In genomic region chr11:103324723-103325122, GRCm38 (mm10) we compare ENCODE assay signal across 14 mouse cellular contexts. TPM values are rescaled to one million over a fixed set of nuclear protein-coding genes. Genes with fewer than 3 reads are reported as not detected.
DNase-seq lines count a peak whose midpoint lies in the region; ATAC-seq and TF ChIP-seq lines count a peak whose summit lies in the region.
"Had no signal": no experiment of that assay in that cellular context is flagged by ENCODE, and none has a peak within 500 bp of the region (broad histone marks: within the 10 kb centered on the region; RNA-seq: fewer than 3 reads in every experiment).

No protein-coding gene starts in this region.

- H3K27ac ChIP-seq in forebrain, embryonic 14.5 days (ENCODE audit: low read depth, low read length), result no peak overlapping the region
- H3K27ac ChIP-seq in forebrain, embryonic 11.5 days (ENCODE audit: low read depth, low read length), result no peak overlapping the region
- no peak overlapping the region for H3K27ac ChIP-seq in kidney, embryonic 16.5 days (ENCODE audit: low read length)
- H3K27ac ChIP-seq in midbrain, postnatal 0 days (ENCODE audit: low read depth, low read length), result no peak overlapping the region
- no peak overlapping the region for H3K27ac ChIP-seq in midbrain, embryonic 11.5 days (ENCODE audit: low read depth, low read length)
- H3K27ac ChIP-seq: heart, embryonic 13.5 days; limb, embryonic 15.5 days; macrophage; midbrain, embryonic 12.5 days; stomach, postnatal 0 days had no signal

- no peaks in the 10 kb centered on the region for H3K9me3 ChIP-seq in forebrain, embryonic 14.5 days (replicated peaks; ENCODE audit: control insufficient read depth, low read length)
- no peaks in the 10 kb centered on the region for H3K9me3 ChIP-seq in forebrain, embryonic 11.5 days (ENCODE audit: control insufficient read depth, low read length)
- no peaks in the 10 kb centered on the region for H3K9me3 ChIP-seq in kidney, embryonic 16.5 days (ENCODE audit: low read length)
- H3K9me3 ChIP-seq in midbrain, postnatal 0 days (ENCODE audit: low read length), result no peaks in the 10 kb centered on the region
- H3K9me3 ChIP-seq in midbrain, embryonic 11.5 days (ENCODE audit: control insufficient read depth, low read length), result no peaks in the 10 kb centered on the region
- H3K9me3 ChIP-seq: heart, embryonic 13.5 days; limb, embryonic 15.5 days; midbrain, embryonic 12.5 days had no signal

- peak; percentile 21 for DNase-seq in forebrain, embryonic 14.5 days (ENCODE audit: low spot score)
- DNase-seq in forebrain, embryonic 11.5 days (ENCODE audit: low spot score), result no peak
- DNase-seq in kidney, adult 9 months, result no peak
- DNase-seq in midbrain, postnatal 0 days (ENCODE audit: low spot score), result peak; percentile 44
- DNase-seq in midbrain, embryonic 11.5 days (ENCODE audit: low spot score, missing footprints), result no peak
- no peak for DNase-seq in frontal cortex, adult 2 months (ENCODE audit: extremely low spot score in 1 of 2, low spot score in 1 of 2)

- no peak overlapping the region for H3K9ac ChIP-seq in forebrain, embryonic 14.5 days (ENCODE audit: low read length)
- no peak overlapping the region for H3K9ac ChIP-seq in forebrain, embryonic 11.5 days (ENCODE audit: low read length)
- H3K9ac ChIP-seq in kidney, embryonic 16.5 days (replicated peaks; ENCODE audit: low read length), result no peak overlapping the region
- no peak overlapping the region for H3K9ac ChIP-seq in midbrain, postnatal 0 days (replicated peaks; ENCODE audit: low read length, poor library complexity, severe bottlenecking)
- H3K9ac ChIP-seq in midbrain, embryonic 11.5 days (ENCODE audit: low read length), result no peak overlapping the region
- H3K9ac ChIP-seq: heart, embryonic 13.5 days; limb, embryonic 15.5 days; midbrain, embryonic 12.5 days had no signal

- TF ChIP-seq CTCF in midbrain, postnatal 0 days (IDR thresholded peaks at IDR 0.05), result no peak

- ATAC-seq in forebrain, embryonic 14.5 days, result peak; percentile 41; the same call in 1 of the 2 replicates
- no peak for ATAC-seq in forebrain, embryonic 11.5 days (replicated peaks; ENCODE audit: low FRiP score)
- no peak for ATAC-seq in kidney, embryonic 16.5 days (ENCODE audit: low FRiP score, low TSS enrichment)
- ATAC-seq in midbrain, postnatal 0 days (ENCODE audit: low FRiP score), result no peak
- ATAC-seq in midbrain, embryonic 11.5 days (ENCODE audit: low FRiP score), result no peak

- peak overlapping the region; percentile 1; the same call in 1 of the 2 replicates for H3K4me2 ChIP-seq in forebrain, embryonic 14.5 days (ENCODE audit: low read length)
- no peak overlapping the region for H3K4me2 ChIP-seq in forebrain, embryonic 11.5 days (ENCODE audit: low read depth, low read length, severe bottlenecking)
- H3K4me2 ChIP-seq in kidney, embryonic 16.5 days (replicated peaks; ENCODE audit: low read depth, low read length), result 0 out of 2 replicates have a peak overlapping the region, but pooled peaks have one; percentile 5
- no peak overlapping the region for H3K4me2 ChIP-seq in midbrain, postnatal 0 days (ENCODE audit: low read depth, low read length, poor library complexity, severe bottlenecking)
- no peak overlapping the region for H3K4me2 ChIP-seq in midbrain, embryonic 11.5 days
- H3K4me2 ChIP-seq in myocyte (ENCODE audit: low read depth), result no peak overlapping the region
- H3K4me2 ChIP-seq: heart, embryonic 13.5 days; limb, embryonic 15.5 days; midbrain, embryonic 12.5 days had no signal

- H3ac ChIP-seq in myocyte (ENCODE audit: control insufficient read depth, insufficient read length), result no peak overlapping the region

- no peaks in the 10 kb centered on the region for H3K27me3 ChIP-seq in forebrain, embryonic 14.5 days (replicated peaks; ENCODE audit: control insufficient read depth, insufficient read depth, low read length)
- H3K27me3 ChIP-seq in forebrain, embryonic 11.5 days (ENCODE audit: control insufficient read depth, insufficient read depth, low read length), result no peaks in the 10 kb centered on the region
- H3K27me3 ChIP-seq in kidney, embryonic 16.5 days (ENCODE audit: insufficient read depth, low read length), result no peaks in the 10 kb centered on the region
- no peaks in the 10 kb centered on the region for H3K27me3 ChIP-seq in midbrain, postnatal 0 days (ENCODE audit: insufficient read depth, low read length)
- H3K27me3 ChIP-seq in midbrain, embryonic 11.5 days (ENCODE audit: control insufficient read depth, insufficient read depth, low read length), result no peaks in the 10 kb centered on the region; the same call in 1 of the 2 replicates
- H3K27me3 ChIP-seq in myocyte (ENCODE audit: control insufficient read depth, insufficient read depth, insufficient read length), result no peaks in the 10 kb centered on the region

- no peaks in the 10 kb centered on the region for H3K79me2 ChIP-seq in myocyte (ENCODE audit: control insufficient read depth, insufficient read depth)

- WGBS in forebrain, embryonic 14.5 days, result 37% methylated on average over 13 of the region's 13 CpGs
- 64% methylated on average over 13 of the region's 13 CpGs for WGBS in forebrain, embryonic 11.5 days
- 42% methylated on average over 13 of the region's 13 CpGs for WGBS in kidney, embryonic 16.5 days
- WGBS in midbrain, postnatal 0 days, result 58% methylated on average over 13 of the region's 13 CpGs
- WGBS in midbrain, embryonic 11.5 days, result 69% methylated on average over 13 of the region's 13 CpGs

- TF ChIP-seq POLR2A in myocyte (IDR thresholded peaks at IDR 0.05; ENCODE audit: insufficient read length, low read depth), result no peak

- H3K4me1 ChIP-seq in forebrain, embryonic 14.5 days (ENCODE audit: control insufficient read depth, insufficient read depth, low read length), result peaks cover 3% of the 10 kb centered on the region; the same call in 1 of the 2 replicates
- H3K4me1 ChIP-seq in forebrain, embryonic 11.5 days (replicated peaks; ENCODE audit: control insufficient read depth, insufficient read depth, low read length), result no peaks in the 10 kb centered on the region
- no peaks in the 10 kb centered on the region for H3K4me1 ChIP-seq in kidney, embryonic 16.5 days (ENCODE audit: insufficient read depth, low read length)
- H3K4me1 ChIP-seq in midbrain, postnatal 0 days (ENCODE audit: insufficient read depth, low read length), result no peaks in the 10 kb centered on the region
- H3K4me1 ChIP-seq in midbrain, embryonic 11.5 days (ENCODE audit: control insufficient read depth, insufficient read depth, low read length), result no peaks in the 10 kb centered on the region

- H3K36me3 ChIP-seq in forebrain, embryonic 14.5 days (ENCODE audit: control insufficient read depth, insufficient read depth, low read length), result no peaks in the 10 kb centered on the region
- no peaks in the 10 kb centered on the region for H3K36me3 ChIP-seq in forebrain, embryonic 11.5 days (ENCODE audit: control insufficient read depth, insufficient read depth, low read length)
- no peaks in the 10 kb centered on the region for H3K36me3 ChIP-seq in kidney, embryonic 16.5 days (ENCODE audit: insufficient read depth, low read length)
- H3K36me3 ChIP-seq in midbrain, postnatal 0 days (ENCODE audit: insufficient read depth, low read length), result no peaks in the 10 kb centered on the region
- no peaks in the 10 kb centered on the region for H3K36me3 ChIP-seq in midbrain, embryonic 11.5 days (ENCODE audit: control insufficient read depth, insufficient read depth, low read length)
- no peaks in the 10 kb centered on the region for H3K36me3 ChIP-seq in myocyte (ENCODE audit: control insufficient read depth, insufficient read depth)
- H3K36me3 ChIP-seq: heart, embryonic 13.5 days; limb, embryonic 15.5 days; midbrain, embryonic 12.5 days had no signal

- H3K4me3 ChIP-seq in forebrain, embryonic 14.5 days (ENCODE audit: low read depth, low read length), result no peak overlapping the region
- no peak overlapping the region for H3K4me3 ChIP-seq in forebrain, embryonic 11.5 days (ENCODE audit: low read depth, low read length)
- no peak overlapping the region for H3K4me3 ChIP-seq in kidney, embryonic 16.5 days (ENCODE audit: low read length)
- no peak overlapping the region for H3K4me3 ChIP-seq in midbrain, postnatal 0 days (ENCODE audit: low read depth, low read length)
- no peak overlapping the region for H3K4me3 ChIP-seq in midbrain, embryonic 11.5 days (ENCODE audit: low read depth, low read length)
- no peak overlapping the region for H3K4me3 ChIP-seq in myocyte
- H3K4me3 ChIP-seq: erythroblast, embryonic 14.5 days; heart, embryonic 13.5 days; limb, embryonic 15.5 days; midbrain, embryonic 12.5 days had no signal

TF ChIP-seq in myocyte, 11 proteins besides CTCF, POLR2A, EP300 and RAD21 (continues in another document):
- TF ChIP-seq TCF12 (IDR thresholded peaks at IDR 0.05; ENCODE audit: insufficient read depth, poor library complexity, severe bottlenecking), result no peak
- TF ChIP-seq MAX (IDR thresholded peaks at IDR 0.05; ENCODE audit: low read depth), result no peak
- no peak for TF ChIP-seq USF1 (IDR thresholded peaks at IDR 0.05; ENCODE audit: low read depth)
- TF ChIP-seq MYOD1 (IDR thresholded peaks at IDR 0.05; ENCODE audit: control insufficient read depth in 1 of 3, insufficient read length in 2 of 3, low read depth in 2 of 3), result peak in 2 of 3 experiments; percentile 32 to 51
- no peak for TF ChIP-seq CEBPB (IDR thresholded peaks at IDR 0.05; ENCODE audit: insufficient read depth, poor library complexity, severe bottlenecking)

RNA-seq across cellular contexts. Expression of gene Arhgap27, which starts 38.8 kb away (rescaled TPM):
- polyA plus RNA-seq in forebrain, embryonic 14.5 days (2014; fragmentation: Nextera tagmentation; extraction: Ambion mirVana), result 1.5 and 2.3 TPM in 2 replicates
- 3.2 TPM in 2 replicates for polyA plus RNA-seq in forebrain, embryonic 11.5 days (2014; fragmentation: Nextera tagmentation; extraction: Ambion mirVana)
- 17.8 and 18.7 TPM in 2 replicates for polyA plus RNA-seq in kidney, embryonic 16.5 days (2015; fragmentation: Nextera tagmentation; extraction: Ambion mirVana)
- 7.6 and 7.9 TPM in 2 replicates for total RNA-seq in midbrain, postnatal 0 days (2014; rRNA removed)
- polyA plus RNA-seq in midbrain, postnatal 0 days (2015; fragmentation: Nextera tagmentation; extraction: Ambion mirVana), result 4.9 and 6.2 TPM in 2 replicates
- polyA plus RNA-seq in midbrain, embryonic 11.5 days (2014; fragmentation: Nextera tagmentation; extraction: Ambion mirVana), result 2.4 and 2.8 TPM in 2 replicates
- 0.31 TPM for polyA plus RNA-seq in myocyte (2012; fragmentation: generic; extraction: Trizol)
- 16.6 and 16.8 TPM in 2 replicates for polyA plus RNA-seq in frontal cortex, adult 2 months (2012; rRNA removed)

RNA-seq across cellular contexts. Expression of gene Map3k14, which starts 57.5 kb away (rescaled TPM):
- polyA plus RNA-seq in forebrain, embryonic 14.5 days (2014; fragmentation: Nextera tagmentation; extraction: Ambion mirVana), result 1.7 and 2.7 TPM in 2 replicates
- polyA plus RNA-seq in forebrain, embryonic 11.5 days (2014; fragmentation: Nextera tagmentation; extraction: Ambion mirVana), result 3.8 and 4.6 TPM in 2 replicates
- 5.3 and 6.7 TPM in 2 replicates for polyA plus RNA-seq in kidney, embryonic 16.5 days (2015; fragmentation: Nextera tagmentation; extraction: Ambion mirVana)
- 4.8 and 6.1 TPM in 2 replicates for total RNA-seq in midbrain, postnatal 0 days (2014; rRNA removed)
- 1.5 and 1.7 TPM in 2 replicates for polyA plus RNA-seq in midbrain, postnatal 0 days (2015; fragmentation: Nextera tagmentation; extraction: Ambion mirVana)
- polyA plus RNA-seq in midbrain, embryonic 11.5 days (2014; fragmentation: Nextera tagmentation; extraction: Ambion mirVana), result 2.3 and 3.3 TPM in 2 replicates
- polyA plus RNA-seq in myocyte (2012; fragmentation: generic; extraction: Trizol), result 12.9 TPM
- polyA plus RNA-seq in frontal cortex, adult 2 months (2012; rRNA removed), result 3.8 and 4.3 TPM in 2 replicates

Comparison
In these comparisons a context has a peak if more than half of its experiments do, and no peak if none do; other contexts are left out.
1. DNase-seq: peak in forebrain, embryonic 14.5 days (single experiment) and midbrain, postnatal 0 days (single experiment); none in forebrain, embryonic 11.5 days (single experiment), kidney, adult 9 months (single experiment), midbrain, embryonic 11.5 days (single experiment) and frontal cortex, adult 2 months (0 of 2).
2. H3K4me2 ChIP-seq: peak in forebrain, embryonic 14.5 days (single experiment) and kidney, embryonic 16.5 days (single experiment); none in forebrain, embryonic 11.5 days (single experiment), midbrain, postnatal 0 days (single experiment), midbrain, embryonic 11.5 days (single experiment) and myocyte (single experiment).